Mouse (Mus musculus) small intestine, adult 2 months (tissue): ENCODE results near the gene Snrnp200. TPM values are rescaled to one million over a fixed set of nuclear protein-coding genes. Genes with fewer than 3 reads are reported as not detected.

Experiments used
- H3K27ac ChIP-seq: fragments of 200-500 bp; 2 replicates; pipeline ENCODE4 v1.5.1; 2012; ENCODE audit warnings: low read depth, low read length, control low read depth, inconsistent platforms; ENCODE audit not compliant: insufficient read depth
- H3K27me3 ChIP-seq: fragments of 200-500 bp; 2 replicates; pipeline ENCODE4 v1.6.1; 2012; ENCODE audit warnings: mild to moderate bottlenecking, moderate library complexity, low read length, inconsistent platforms; ENCODE audit not compliant: control insufficient read depth, insufficient read depth
- H3K36me3 ChIP-seq: fragments of 200-500 bp; 2 replicates; pipeline ENCODE4 v1.6.1; 2012; ENCODE audit warnings: mild to moderate bottlenecking, low read length, control low read depth, inconsistent platforms; ENCODE audit not compliant: control insufficient read depth, insufficient read depth
- H3K4me1 ChIP-seq: fragments of 200-500 bp; 2 replicates; pipeline ENCODE4 v1.6.1; 2012; ENCODE audit warnings: low read length, inconsistent platforms, mixed read lengths; ENCODE audit not compliant: control insufficient read depth, insufficient read depth, insufficient read length
- H3K4me3 ChIP-seq: fragments of 200-500 bp; 2 replicates; pipeline ENCODE4 v1.5.1; 2012; ENCODE audit warnings: low read depth, mild to moderate bottlenecking, control low read depth, inconsistent platforms, low read length, moderate library complexity
- CTCF ChIP-seq: fragments of 200-500 bp; IDR thresholded peaks from 2 replicates; pipeline ENCODE4 v1.5.1; 2012; ENCODE audit warnings: low read depth, mild to moderate bottlenecking, control low read depth, inconsistent platforms, low read length, moderate library complexity, mixed read lengths; ENCODE audit not compliant: insufficient replicate concordance, insufficient read length; ENCODE audit errors: extremely low read depth
- POLR2A ChIP-seq: fragments of 200-500 bp; IDR thresholded peaks from 2 replicates; pipeline ENCODE4 v1.6.1; 2012; ENCODE audit warnings: low read depth, mild to moderate bottlenecking, control low read depth, inconsistent platforms, low read length, moderate library complexity
- WGBS: fragments of 180-500 bp; shearing (Covaris S2); methylation state at CpG from one replicate; pipeline ENCODE4 v1.1.7; 2018; 5-methylcytosine and 5-hydroxymethylcytosine counted together
- polyA plus RNA-seq: library from polyadenylated mRNA; depleted of rRNA; stranded (reverse); fragments of >200 nt; gene quantifications from 2 replicates; pipeline ENCODE4 v1.2.3, GENCODE M21; 2012; rRNA removed

The Snrnp200 gene
- polyA plus RNA-seq, 1 experiment: 25.5 TPM

DNA sequence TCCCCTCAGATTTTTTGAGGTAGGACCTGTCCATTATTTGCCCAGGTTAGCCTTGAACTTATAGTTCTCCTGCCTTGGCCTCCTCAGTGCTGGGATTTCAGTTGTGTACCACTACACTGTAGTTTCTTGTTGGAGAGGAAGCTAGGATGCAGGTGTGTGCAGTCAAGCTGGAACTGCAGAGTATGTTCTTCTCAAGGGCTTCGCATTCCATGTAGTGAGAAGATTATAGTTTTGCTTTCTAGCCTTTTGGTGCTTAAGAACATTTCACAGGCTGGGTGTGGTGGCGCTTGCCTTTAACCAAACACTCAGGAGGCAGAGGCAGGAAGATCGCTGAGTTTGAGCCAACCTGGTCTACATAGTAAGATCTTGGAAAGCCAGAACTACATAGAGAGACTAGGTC, 64.6 kb downstream of the Snrnp200 start:
- no peaks in the 10 kb centered on the region for H3K27me3 ChIP-seq
- 94% methylated on average over 3 of the region's 3 CpGs for WGBS
- H3K4me3 ChIP-seq: no peak overlapping the region
- peaks cover 2% of the 10 kb centered on the region; the same call in 1 of the 2 replicates for H3K36me3 ChIP-seq
- TF ChIP-seq CTCF (no peak), POLR2A (no peak)
- H3K27ac ChIP-seq: no peak overlapping the region
- H3K4me1 ChIP-seq: peaks cover 5% of the 10 kb centered on the region

DNA sequence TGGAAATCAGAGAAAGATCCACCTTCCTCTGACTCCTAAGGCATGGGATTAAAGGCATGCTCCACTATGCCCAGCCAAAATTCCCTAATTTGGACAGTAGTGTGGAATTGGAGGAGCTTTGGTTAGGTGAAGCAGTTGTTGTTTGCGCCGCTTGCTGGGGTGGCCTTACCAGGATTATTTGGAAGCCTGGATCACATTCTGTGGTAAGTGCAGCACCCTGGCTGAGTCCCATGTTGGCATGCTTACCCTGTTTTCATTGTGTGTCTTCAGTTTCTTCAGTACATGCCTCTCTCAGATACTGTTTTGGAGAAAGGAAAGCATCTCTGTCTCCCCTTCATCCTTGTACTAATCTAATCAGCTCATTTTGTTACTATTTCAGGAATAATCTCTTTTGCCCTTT, 66.4 kb downstream of the Snrnp200 start:
- Histone ChIP-seq H3K36me3 (peaks cover 2% of the 10 kb centered on the region; the same call in 1 of the 2 replicates), H3K27ac (no peak overlapping the region), H3K4me3 (no peak overlapping the region), H3K27me3 (no peaks in the 10 kb centered on the region), H3K4me1 (peaks cover 5% of the 10 kb centered on the region)
- TF ChIP-seq POLR2A: no peak
- 88% methylated on average over 2 of the region's 2 CpGs for WGBS

DNA sequence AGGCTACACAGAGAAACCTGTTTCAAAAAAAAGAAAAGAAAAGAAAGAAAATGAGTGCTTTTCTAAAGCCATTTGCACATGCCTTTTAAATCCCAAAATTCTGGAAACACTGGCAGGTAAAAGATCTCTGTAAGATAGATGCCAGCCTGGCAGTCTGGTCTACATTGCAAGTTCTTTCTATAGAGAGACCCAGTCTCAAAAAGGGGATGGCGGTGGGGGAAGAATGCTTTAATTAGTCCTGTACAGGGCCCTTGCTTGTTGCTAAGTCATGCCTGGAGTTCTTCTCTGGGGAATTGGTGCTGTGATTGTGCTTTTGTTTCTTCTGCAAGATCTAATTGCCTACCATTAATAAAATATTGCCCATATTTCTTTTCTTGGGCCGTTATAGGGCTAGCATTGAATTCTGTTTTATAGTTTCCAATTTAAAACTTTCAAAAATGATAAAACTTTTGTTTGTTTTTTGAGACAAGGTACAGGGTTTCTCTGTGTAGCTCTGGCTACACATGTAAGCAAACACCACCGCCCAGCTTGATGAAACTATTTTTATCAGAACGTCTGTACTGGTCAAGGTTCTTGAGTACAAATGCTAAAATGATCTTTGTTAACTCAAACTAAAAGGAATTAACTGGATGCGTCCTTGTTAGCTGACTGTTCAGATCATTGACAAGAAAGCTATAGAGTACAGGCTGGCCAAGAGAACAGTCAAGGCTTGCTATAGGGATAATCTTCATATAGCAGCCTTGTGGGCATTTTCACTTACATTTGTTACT, 67.5 kb downstream of the Snrnp200 start:
- no peak overlapping the region for H3K4me3 ChIP-seq
- WGBS: 39% methylated on average over 5 of the region's 5 CpGs
- no peak overlapping the region for H3K27ac ChIP-seq

DNA sequence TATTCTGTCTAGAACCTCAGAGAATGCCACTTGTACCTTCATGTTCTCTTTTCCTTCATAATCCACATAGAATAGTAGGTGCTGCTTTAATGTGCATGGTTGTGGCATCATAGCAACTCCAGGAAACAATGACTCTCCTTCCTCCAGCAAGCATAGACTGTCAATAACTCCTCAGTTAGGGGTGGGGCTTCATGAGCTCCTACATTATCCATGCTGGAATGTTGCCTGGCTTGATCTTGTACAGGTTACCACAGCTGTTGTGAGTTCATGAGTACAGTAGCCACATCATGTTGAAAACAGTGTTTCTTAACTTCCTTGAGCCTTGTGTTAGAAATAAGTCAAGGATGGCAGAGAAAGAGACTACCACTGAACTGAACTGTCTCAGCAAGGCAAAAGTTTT, 70.0 kb downstream of the Snrnp200 start:
- no peaks in the 10 kb centered on the region; the same call in 1 of the 2 replicates for H3K4me1 ChIP-seq
- no peaks in the 10 kb centered on the region for H3K36me3 ChIP-seq
- H3K27ac ChIP-seq: no peak overlapping the region
- no peaks in the 10 kb centered on the region for H3K27me3 ChIP-seq
- H3K4me3 ChIP-seq: no peak overlapping the region
- no peak for TF ChIP-seq POLR2A
- TF ChIP-seq CTCF: no peak

More for the DNA sequence above, 67.5 kb downstream of the Snrnp200 start:
- H3K36me3 ChIP-seq: peaks cover 2% of the 10 kb centered on the region; the same call in 1 of the 2 replicates
- H3K27me3 ChIP-seq: no peaks in the 10 kb centered on the region
- H3K4me1 ChIP-seq: peaks cover 5% of the 10 kb centered on the region
- no peak for TF ChIP-seq POLR2A
- TF ChIP-seq CTCF: no peak

Other genes with a start within 250 kb of the Snrnp200 start
- gene Ap4e1, start 199.7 kb upstream of the Snrnp200 start, polyA plus RNA-seq: 0.19 and 0.76 TPM in 2 replicates
- 2.1 and 3.7 TPM in 2 replicates for gene Blvra, start 137.7 kb upstream of the Snrnp200 start, polyA plus RNA-seq
- gene Ncaph, start 74.4 kb upstream of the Snrnp200 start, polyA plus RNA-seq: 0.86 and 2.2 TPM in 2 replicates
- gene Itpripl1, start 64.9 kb upstream of the Snrnp200 start, polyA plus RNA-seq: 2.4 and 6.6 TPM in 2 replicates
- gene 1810024B03Rik, start 106 bp upstream of the Snrnp200 start, polyA plus RNA-seq: 0.34 and 0.60 TPM in 2 replicates
- 19.2 and 35.1 TPM in 2 replicates for gene Ciao1, start 39.4 kb downstream of the Snrnp200 start, polyA plus RNA-seq
- gene Tmem127, start 39.5 kb downstream of the Snrnp200 start, polyA plus RNA-seq: 67.2 and 183 TPM in 2 replicates
- 47.5 and 74.3 TPM in 2 replicates for gene Stard7, start 61.8 kb downstream of the Snrnp200 start, polyA plus RNA-seq
- gene Dusp2, start 127.8 kb downstream of the Snrnp200 start, polyA plus RNA-seq: 5.2 and 10.2 TPM in 2 replicates
- gene Astl, start 130.3 kb downstream of the Snrnp200 start, polyA plus RNA-seq: not detected in 2 replicates
- gene Adra2b, start 154.8 kb downstream of the Snrnp200 start, polyA plus RNA-seq: 0.48 and 0.53 TPM in 2 replicates
- 0.05 TPM in 1 of 2 replicates, not detected in the other for gene Gpat2, start 216.8 kb downstream of the Snrnp200 start, polyA plus RNA-seq
- gene Fahd2a, start 236.2 kb downstream of the Snrnp200 start, polyA plus RNA-seq: 3.6 and 8.2 TPM in 2 replicates